Mouse (Mus musculus): Measurements from ENCODE around the gene Qtrt2. TPM values are rescaled to one million over a fixed set of nuclear protein-coding genes. Genes with fewer than 3 reads are reported as not detected.

The Qtrt2 gene
- total RNA-seq, 2 experiments from 2014 or later: 45.5 to 46.5 TPM

- DNase-seq (ENCODE audit: low spot score in 2 of 2): no peak
These were observed 763 bp downstream of the Qtrt2 start for GRCm38 (mm10) chr16:43925846-43926245.

- no peak for DNase-seq (ENCODE audit: low spot score in 2 of 2)
These were observed 1.5 kb downstream of the Qtrt2 start for GRCm38 (mm10) chr16:43925001-43925558.

- no peak for DNase-seq (ENCODE audit: low spot score in 2 of 2)
These were observed 4.0 kb downstream of the Qtrt2 start for GRCm38 (mm10) chr16:43922630-43923029.

- no peak for DNase-seq (ENCODE audit: low spot score in 2 of 2)
These were observed 4.6 kb downstream of the Qtrt2 start for GRCm38 (mm10) chr16:43922024-43922423.

- DNase-seq (ENCODE audit: low spot score in 2 of 2): no peak
These were observed 7.7 kb downstream of the Qtrt2 start for GRCm38 (mm10) chr16:43918867-43919266.

GRCm38 (mm10) chr16:43908881-43909280, 17.7 kb downstream of the Qtrt2 start:
- DNase-seq (ENCODE audit: low spot score in 2 of 2): no peak

- DNase-seq (ENCODE audit: low spot score in 2 of 2): no peak
These were observed 26.0 kb downstream of the Qtrt2 start for GRCm38 (mm10) chr16:43900571-43900970.

GRCm38 (mm10) chr16:43900138-43900537, 26.5 kb downstream of the Qtrt2 start:
- no peak for DNase-seq (ENCODE audit: low spot score in 2 of 2)

- DNase-seq (ENCODE audit: low spot score in 2 of 2): no peak
These were observed 32.1 kb downstream of the Qtrt2 start for GRCm38 (mm10) chr16:43894501-43894900.

GRCm38 (mm10) chr16:43890747-43891336, 35.8 kb downstream of the Qtrt2 start:
- no peak for DNase-seq (ENCODE audit: low spot score in 2 of 2)

- DNase-seq (ENCODE audit: low spot score in 2 of 2): no peak
These were observed 36.6 kb downstream of the Qtrt2 start for GRCm38 (mm10) chr16:43890005-43890336.

- peak; percentile 93 to 97 for DNase-seq (ENCODE audit: low spot score in 2 of 2)
These were observed 37.2 kb downstream of the Qtrt2 start, which contains the start of gene Ccdc191 for GRCm38 (mm10) chr16:43889208-43890004. Ccdc191 (plus strand) TSS chr16:43889800.

GRCm38 (mm10) chr16:43882329-43882728, 44.3 kb downstream of the Qtrt2 start:
- DNase-seq (ENCODE audit: low spot score in 2 of 2): no peak

- no peak for DNase-seq (ENCODE audit: low spot score in 2 of 2)
These were observed 45.0 kb downstream of the Qtrt2 start for GRCm38 (mm10) chr16:43881636-43882035.

GRCm38 (mm10) chr16:43879769-43880168, 46.8 kb downstream of the Qtrt2 start:
- no peak for DNase-seq (ENCODE audit: low spot score in 2 of 2)

- DNase-seq (ENCODE audit: low spot score in 2 of 2): no peak
These were observed 55.2 kb downstream of the Qtrt2 start for GRCm38 (mm10) chr16:43871419-43871818.

- no peak for DNase-seq (ENCODE audit: low spot score in 2 of 2)
These were observed 56.8 kb downstream of the Qtrt2 start for GRCm38 (mm10) chr16:43869805-43870204.

GRCm38 (mm10) chr16:43860624-43861023, 66.0 kb downstream of the Qtrt2 start:
- no peak for DNase-seq (ENCODE audit: low spot score in 2 of 2)

GRCm38 (mm10) chr16:43858941-43859476, 67.6 kb downstream of the Qtrt2 start:
- no peak for DNase-seq (ENCODE audit: low spot score in 2 of 2)

- no peak for DNase-seq (ENCODE audit: low spot score in 2 of 2)
These were observed 76.8 kb downstream of the Qtrt2 start for GRCm38 (mm10) chr16:43849839-43850238.

- DNase-seq (ENCODE audit: low spot score in 2 of 2): no peak
These were observed 85.4 kb downstream of the Qtrt2 start for GRCm38 (mm10) chr16:43841236-43841635.

- no peak for DNase-seq (ENCODE audit: low spot score in 2 of 2)
These were observed 94.7 kb downstream of the Qtrt2 start for GRCm38 (mm10) chr16:43831957-43832356.
